Mouse (Mus musculus) CH12.LX (cell line): ENCODE results near the gene Tsr2. TPM values are rescaled to one million over a fixed set of nuclear protein-coding genes. Genes with fewer than 3 reads are reported as not detected.

Source experiments
- DNase-seq: peaks from one replicate; pipeline ENCODE4 v3.0.0-alpha.2; 2013; ENCODE audit errors: extremely low read depth
- H3K27ac ChIP-seq: 2 replicates; pipeline ENCODE4 v1.5.1; 2012; ENCODE audit warnings: low read depth, mild to moderate bottlenecking, control low read depth, moderate library complexity; ENCODE audit not compliant: insufficient read depth
- H3K27me3 ChIP-seq: replicated peaks from 2 replicates; pipeline ENCODE3; 2012; ENCODE audit warnings: inconsistent platforms
- H3K36me3 ChIP-seq, 2 experiments: replicated peaks in 1 of 2; 2 replicates each; pipeline versions ENCODE3 to v1.6.1; 2012; ENCODE audit warnings: inconsistent platforms in 1 of 2, low read length in 1 of 2, mild to moderate bottlenecking in 1 of 2, mixed read lengths in 1 of 2, moderate library complexity in 1 of 2; ENCODE audit not compliant: control insufficient read depth in 1 of 2, insufficient read depth in 1 of 2
- H3K4me1 ChIP-seq, 2 experiments: 2 replicates each; pipeline ENCODE4 v1.6.1; 2012; ENCODE audit warnings: inconsistent platforms in 1 of 2, moderate library complexity in 1 of 2; ENCODE audit not compliant: insufficient read depth in 2 of 2, control insufficient read depth in 1 of 2
- H3K4me2 ChIP-seq: 2 replicates; pipeline ENCODE4 v1.6.1; 2012; ENCODE audit warnings: low read depth, mild to moderate bottlenecking, control low read depth; ENCODE audit not compliant: poor library complexity, insufficient read depth, severe bottlenecking
- H3K4me3 ChIP-seq, 3 experiments: fragments of 150-350 bp in 1 of 3; sonication (generic) in 1 of 3; replicated peaks in 1 of 3; 2 replicates each; pipeline versions ENCODE3 to v1.5.1; 2011 to 2012; ENCODE audit warnings: low read depth in 2 of 3, low read length in 2 of 3, mild to moderate bottlenecking in 2 of 3, moderate library complexity in 2 of 3, control low read depth in 1 of 3, improper control_type of control experiment in 1 of 3, inconsistent platforms in 1 of 3, mixed read lengths in 1 of 3; ENCODE audit not compliant: poor library complexity in 1 of 3
- H3K79me2 ChIP-seq: replicated peaks from 2 replicates; pipeline ENCODE4 v1.6.1; 2012; ENCODE audit warnings: mild to moderate bottlenecking, moderate library complexity; ENCODE audit not compliant: control insufficient read depth, poor library complexity, insufficient read depth, severe bottlenecking; ENCODE audit errors: extremely low read depth
- H3K9ac ChIP-seq: 2 replicates; pipeline ENCODE4 v1.6.1; 2012; ENCODE audit warnings: low read depth, mild to moderate bottlenecking, control low read depth, moderate library complexity; ENCODE audit not compliant: insufficient read depth
- H3K9me3 ChIP-seq: replicated peaks from 2 replicates; pipeline ENCODE3; 2012; ENCODE audit warnings: low read length, inconsistent platforms, mixed read lengths
- BHLHE40 ChIP-seq: IDR thresholded peaks from 2 replicates; pipeline ENCODE4 v1.6.1; 2011; ENCODE audit warnings: mild to moderate bottlenecking, low read depth, low read length, improper control_type of control experiment
- CHD1 ChIP-seq: IDR thresholded peaks from 2 replicates; pipeline ENCODE4 v1.6.1; 2012; ENCODE audit warnings: low read depth, low read length, improper control_type of control experiment, inconsistent platforms
- CHD2 ChIP-seq: IDR thresholded peaks from 2 replicates; pipeline ENCODE4 v1.6.1; 2011; ENCODE audit warnings: low read length, improper control_type of control experiment
- CTCF ChIP-seq, 2 experiments: IDR thresholded peaks in 1 of 2; conservative IDR thresholded peaks in 1 of 2; 2 replicates each; pipeline ENCODE4 v1.5.1; 2011 to 2012; ENCODE audit warnings: low read depth in 2 of 2, low read length in 2 of 2, improper control_type of control experiment in 1 of 2, inconsistent platforms in 1 of 2, mild to moderate bottlenecking in 1 of 2, moderate library complexity in 1 of 2
- E2F4 ChIP-seq: IDR thresholded peaks from 2 replicates; pipeline ENCODE4 v1.6.1; 2011; ENCODE audit warnings: low read depth, low read length, improper control_type of control experiment; ENCODE audit not compliant: insufficient replicate concordance
- EP300 ChIP-seq: IDR thresholded peaks from 2 replicates; pipeline ENCODE4 v1.6.1; 2011; ENCODE audit warnings: low read length, improper control_type of control experiment
- ETS1 ChIP-seq: conservative IDR thresholded peaks from 2 replicates; pipeline ENCODE4 v1.6.1; 2012; ENCODE audit warnings: low read depth, mild to moderate bottlenecking, inconsistent platforms, low read length, improper control_type of control experiment, moderate library complexity
- GABPA ChIP-seq: IDR thresholded peaks from 2 replicates; pipeline ENCODE4 v1.6.1; 2012; ENCODE audit warnings: low read depth, low read length, improper control_type of control experiment, inconsistent platforms; ENCODE audit not compliant: insufficient replicate concordance
- HCFC1 ChIP-seq: IDR thresholded peaks from 2 replicates; pipeline ENCODE4 v1.6.1; 2012; ENCODE audit warnings: low read depth, mild to moderate bottlenecking, inconsistent platforms, low read length, improper control_type of control experiment
- JUN ChIP-seq: IDR thresholded peaks from 2 replicates; pipeline ENCODE4 v1.6.1; 2011; ENCODE audit warnings: low read depth, mild to moderate bottlenecking, low read length, improper control_type of control experiment, moderate library complexity; ENCODE audit not compliant: insufficient read depth
- JUND ChIP-seq: conservative IDR thresholded peaks from 2 replicates; pipeline ENCODE4 v1.6.1; 2011; ENCODE audit warnings: low read depth, low read length, improper control_type of control experiment
- KAT2A ChIP-seq: IDR thresholded peaks from 2 replicates; pipeline ENCODE4 v1.6.1; 2012; ENCODE audit warnings: low read length, improper control_type of control experiment, inconsistent platforms; ENCODE audit not compliant: insufficient replicate concordance
- MAZ ChIP-seq: IDR thresholded peaks from 2 replicates; pipeline ENCODE4 v1.6.1; 2012; ENCODE audit warnings: low read depth, mild to moderate bottlenecking, inconsistent platforms, low read length, improper control_type of control experiment, moderate library complexity
- MEF2A ChIP-seq: IDR thresholded peaks from 2 replicates; pipeline ENCODE4 v1.6.1; 2014; ENCODE audit warnings: low read depth, mild to moderate bottlenecking, inconsistent platforms, low read length, improper control_type of control experiment, borderline replicate concordance
- MXI1 ChIP-seq: IDR thresholded peaks from 2 replicates; pipeline ENCODE4 v1.6.1; 2011; ENCODE audit warnings: mild to moderate bottlenecking, low read depth, low read length, improper control_type of control experiment
- MYC ChIP-seq: IDR thresholded peaks from 2 replicates; pipeline ENCODE4 v1.6.1; 2011; ENCODE audit warnings: low read depth, mild to moderate bottlenecking, improper control_type of control experiment, low read length
- NRF1 ChIP-seq: IDR thresholded peaks from 2 replicates; pipeline ENCODE4 v1.6.1; 2014; ENCODE audit warnings: low read depth, mild to moderate bottlenecking, inconsistent platforms, low read length, improper control_type of control experiment, moderate library complexity
- POLR2A ChIP-seq: IDR thresholded peaks from 2 replicates; pipeline ENCODE4 v1.6.1; 2011; ENCODE audit warnings: low read depth, mild to moderate bottlenecking, improper control_type of control experiment, low read length
- POLR2AphosphoS2 ChIP-seq: IDR thresholded peaks from 2 replicates; pipeline ENCODE4 v1.6.1; 2011; ENCODE audit warnings: low read depth, low read length, improper control_type of control experiment
- RAD21 ChIP-seq: IDR thresholded peaks from 2 replicates; pipeline ENCODE4 v1.6.1; 2011; ENCODE audit warnings: low read depth, mild to moderate bottlenecking, low read length, improper control_type of control experiment, moderate library complexity
- RCOR1 ChIP-seq: conservative IDR thresholded peaks from 2 replicates; pipeline ENCODE4 v1.6.1; 2012; ENCODE audit warnings: low read depth, mild to moderate bottlenecking, inconsistent platforms, low read length, improper control_type of control experiment
- SIN3A ChIP-seq: IDR thresholded peaks from 2 replicates; pipeline ENCODE4 v1.6.1; 2012; ENCODE audit warnings: low read length, improper control_type of control experiment, inconsistent platforms
- TCF12 ChIP-seq: IDR thresholded peaks from 2 replicates; pipeline ENCODE4 v1.6.1; 2014; ENCODE audit warnings: low read depth, mild to moderate bottlenecking, inconsistent platforms, low read length, improper control_type of control experiment
- UBTF ChIP-seq: IDR thresholded peaks from 2 replicates; pipeline ENCODE4 v1.6.1; 2012; ENCODE audit warnings: low read depth, mild to moderate bottlenecking, inconsistent platforms, low read length, improper control_type of control experiment, moderate library complexity
- USF1 ChIP-seq: IDR thresholded peaks from 2 replicates; pipeline ENCODE4 v1.6.1; 2014; ENCODE audit warnings: low read depth, mild to moderate bottlenecking, inconsistent platforms, low read length, improper control_type of control experiment
- ZKSCAN1 ChIP-seq: IDR thresholded peaks from 2 replicates; pipeline ENCODE4 v1.6.1; 2012; ENCODE audit warnings: low read depth, inconsistent platforms, low read length, improper control_type of control experiment, borderline replicate concordance
- ZNF384 ChIP-seq: IDR thresholded peaks from 2 replicates; pipeline ENCODE4 v1.6.1; 2012; ENCODE audit warnings: low read depth, low read length, improper control_type of control experiment, inconsistent platforms
- dilution Hi-C: fragments of 300-500 bp; cut with MboI; formaldehyde crosslinking; loops from 2 replicates; pipeline ENCODE4 v1.14.3; 2020; ENCODE audit warnings: low sequenced_read_pairs; ENCODE audit not compliant: extremely low pct_unique_long_range_greater_than_20kb, extremely low pct_ligation_motif_present
- in situ Hi-C: fragments of 300-500 bp; cut with MboI; formaldehyde crosslinking; loops from 3 replicates; pipeline ENCODE4 v1.14.3; 2019; ENCODE audit warnings: low sequenced_read_pairs, low pct_ligation_motif_present, low pct_unique_long_range_greater_than_20kb, mixed read lengths
- polyA plus RNA-seq: library from polyadenylated mRNA; unstranded; fragments of >175 nt; gene quantifications from 2 replicates; pipeline ENCODE4 v1.2.1, GENCODE M21; 2012; ENCODE audit warnings: low read depth; ENCODE audit not compliant: insufficient read length
- total RNA-seq, 2 experiments: library from RNA; depleted of rRNA; stranded (reverse); fragments of 300-350 nt in 1 of 2; fragments of >200 nt in 1 of 2; gene quantifications; 2 replicates each; pipeline ENCODE4 v1.2.3; 2012 to 2014

The Tsr2 gene
- total and polyA plus RNA-seq, 3 experiments: 15.8 to 77.8 (median 44.5) TPM

DNA sequence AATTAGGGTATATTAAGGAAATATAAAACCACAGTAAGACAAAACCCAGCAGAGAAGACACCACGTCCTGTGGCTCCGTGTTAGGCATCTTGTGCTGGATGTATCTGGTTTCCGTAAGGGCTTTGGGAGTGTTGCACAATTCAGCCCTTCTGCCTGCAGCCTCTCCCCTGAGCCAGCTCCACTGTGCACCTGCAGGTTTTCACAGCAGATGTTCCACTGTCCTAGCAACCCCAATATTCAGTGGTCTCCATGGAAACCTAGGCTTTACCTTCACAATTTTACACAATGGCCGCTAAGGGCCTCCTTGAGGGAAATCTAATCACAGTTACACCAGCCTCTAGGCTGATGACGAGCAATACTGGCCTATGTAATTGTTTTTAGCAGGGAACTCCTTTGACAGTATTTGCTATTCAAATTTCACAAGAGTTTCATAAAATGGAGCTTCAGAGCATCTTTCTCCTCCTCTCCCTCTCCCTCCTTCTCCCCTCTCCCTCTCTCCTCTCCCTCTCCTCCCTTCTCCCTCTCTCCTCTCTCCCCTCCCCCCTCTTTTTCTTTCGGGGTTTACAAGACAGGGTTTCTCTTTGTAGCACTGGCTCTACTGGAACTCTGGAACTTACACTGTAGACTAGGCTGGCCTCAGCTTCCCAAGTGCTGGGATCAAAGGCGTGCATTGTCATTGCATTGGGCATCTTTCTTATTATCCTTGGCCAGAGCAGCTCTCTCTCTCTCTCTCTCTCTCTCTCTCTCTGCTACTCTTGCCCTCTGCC is 11.1 kb upstream of the Tsr2 start:
- DNase-seq: no peak
- dilution Hi-C loops: no loop called here

DNA sequence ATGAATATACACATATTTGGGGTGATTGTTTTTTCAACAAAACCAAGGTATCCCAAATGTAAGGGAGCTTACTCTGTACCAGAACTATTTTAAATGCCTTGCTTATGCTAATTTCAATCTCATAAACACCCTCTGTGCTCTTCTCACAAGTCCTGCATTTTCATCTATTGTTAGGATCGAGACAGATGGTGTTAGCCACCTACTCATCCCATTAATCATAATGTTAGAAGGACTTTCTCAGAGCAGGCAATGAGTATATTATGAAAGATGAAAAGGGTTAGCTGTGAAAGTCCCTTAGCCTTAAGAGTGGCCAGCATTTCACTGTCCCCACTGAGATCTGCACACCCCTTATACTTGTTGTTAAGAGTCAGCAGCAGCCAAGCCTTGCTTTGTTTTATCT is 8.9 kb downstream of the Tsr2 start:
- Histone ChIP-seq H3K9me3 (no peaks in the 10 kb centered on the region), H3K36me3 (peaks cover 43 to 78% of the 10 kb centered on the region in 2 experiments)
- no peak for DNase-seq

More for the DNA sequence above, 11.1 kb upstream of the Tsr2 start:
- no peaks in the 10 kb centered on the region for H3K36me3 ChIP-seq
- TF ChIP-seq JUND (no peak), EP300 (no peak), MAZ (no peak), JUN (no peak), USF1 (no peak), GABPA (no peak), RAD21 (no peak), E2F4 (no peak), CHD1 (no peak), CHD2 (no peak), BHLHE40 (no peak), ZNF384 (no peak), MYC (no peak), MEF2A (no peak), SIN3A (no peak)
- H3K4me1 ChIP-seq: no peaks in the 10 kb centered on the region
- no peaks in the 10 kb centered on the region for H3K9me3 ChIP-seq
- no peaks in the 10 kb centered on the region for H3K79me2 ChIP-seq
- in situ Hi-C loops: loop anchor here (25.0 kb wide), 1 partner anchor 445 kb away; the partner anchor contains the start of gene Tro
- no peak overlapping the region for H3K4me3 ChIP-seq
- H3K27ac ChIP-seq: no peak overlapping the region
- H3K27me3 ChIP-seq: no peaks in the 10 kb centered on the region
- no peak overlapping the region for H3K4me2 ChIP-seq
- H3K9ac ChIP-seq: no peak overlapping the region

More for the DNA sequence above, 8.9 kb downstream of the Tsr2 start:
- dilution Hi-C loops (no loop called here), in situ Hi-C loops (no loop called here)
- TF ChIP-seq HCFC1 (no peak), TCF12 (no peak), UBTF (no peak), MXI1 (no peak), KAT2A (no peak), ZNF384 (no peak), BHLHE40 (no peak), CHD1 (no peak), CTCF (conservative IDR thresholded peaks at IDR 0.05 in 1 of 2, IDR thresholded peaks at IDR 0.05 in 1 of 2; ENCODE audit: low read depth in 2 of 2, low read length in 2 of 2) (no peak), NRF1 (no peak), POLR2AphosphoS2 (no peak), ETS1 (no peak), GABPA (no peak), ZKSCAN1 (no peak), RCOR1 (no peak), SIN3A (no peak), POLR2A (no peak)
- no peak overlapping the region for H3K9ac ChIP-seq
- no peaks in the 10 kb centered on the region for H3K27me3 ChIP-seq
- no peak overlapping the region for H3K27ac ChIP-seq
- no peaks in the 10 kb centered on the region for H3K4me1 ChIP-seq
- H3K79me2 ChIP-seq: no peaks in the 10 kb centered on the region
- no peak overlapping the region for H3K4me3 ChIP-seq
- no peak overlapping the region for H3K4me2 ChIP-seq
